Mouse (Mus musculus): ENCODE data around the gene Lfng. TPM values are rescaled to one million over a fixed set of nuclear protein-coding genes. Genes with fewer than 3 reads are reported as not detected.
A peak's percentile ranks its signal among the peaks of the same experiment; 100 is the strongest.

Gene Lfng
- total and polyA plus RNA-seq, 3 experiments, result 11.2 to 14.1 TPM; not detected in 1

DNA sequence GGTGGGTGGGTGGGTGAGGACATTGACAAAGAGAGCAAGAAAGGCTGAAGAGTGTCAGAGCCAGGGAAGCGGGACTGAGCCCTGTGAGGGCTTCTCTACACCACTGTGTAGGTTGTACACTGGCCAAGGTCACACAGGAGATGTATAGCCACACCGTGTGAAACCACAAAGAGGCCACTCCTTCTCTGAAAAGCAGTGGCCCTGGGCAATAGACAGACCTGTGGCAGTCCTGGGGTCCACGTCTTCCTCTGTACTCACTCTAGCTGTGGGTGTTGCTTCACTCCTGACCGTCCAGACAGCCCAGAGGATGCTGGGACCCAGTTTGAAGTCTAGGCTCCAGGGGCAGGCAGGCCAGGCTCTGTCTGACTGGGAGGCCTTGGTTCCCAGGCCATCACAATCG, 12.3 kb upstream of the Lfng start:
- Histone ChIP-seq H3K9me3 (replicated peaks; ENCODE audit: insufficient read depth, low read length) (no peaks in the 10 kb centered on the region), H3K27me3 (ENCODE audit: control insufficient read depth in 1 of 2, insufficient read depth in 2 of 2, low read length in 2 of 2) (no peaks in the 10 kb centered on the region), H3K4me3 (ENCODE audit: control insufficient read depth in 1 of 2, insufficient read depth in 1 of 2, low read depth in 2 of 2, low read length in 2 of 2) (no peak overlapping the region), H3K27ac (ENCODE audit: control insufficient read depth, low read depth, low read length) (no peak overlapping the region), H3K9ac (ENCODE audit: control insufficient read depth, low read depth, low read length, poor library complexity, severe bottlenecking) (no peak overlapping the region), H3K79me2 (ENCODE audit: control insufficient read depth, insufficient read depth, low read length, poor library complexity) (no peaks in the 10 kb centered on the region), H3K4me1 (ENCODE audit: control insufficient read depth in 1 of 2, insufficient read depth in 2 of 2, low read length in 2 of 2) (peaks cover 4 to 20% of the 10 kb centered on the region in 2 experiments), H3K36me3 (ENCODE audit: control insufficient read depth in 1 of 2, insufficient read depth in 2 of 2, low read length in 2 of 2) (no peaks in the 10 kb centered on the region; a peak in 1 of 4 replicates)
- no peak for TF ChIP-seq CHD1 (IDR thresholded peaks at IDR 0.05; ENCODE audit: low read depth, low read length)
- TF ChIP-seq TCF12 (IDR thresholded peaks at IDR 0.05; ENCODE audit: low read depth, low read length), result no peak
- no peak for TF ChIP-seq SMC3 (IDR thresholded peaks at IDR 0.05; ENCODE audit: low read depth, low read length)
- TF ChIP-seq CTCF (IDR thresholded peaks at IDR 0.05 in 2 of 3, conservative IDR thresholded peaks at IDR 0.05 in 1 of 3; ENCODE audit: control insufficient read depth in 1 of 3, insufficient read depth in 1 of 3, low read depth in 2 of 3, low read length in 3 of 3, poor library complexity in 1 of 3, severe bottlenecking in 1 of 3), result no peak
- no peak for TF ChIP-seq UBTF (IDR thresholded peaks at IDR 0.05; ENCODE audit: borderline replicate concordance, insufficient read depth, low read depth, low read length)
- no peak for TF ChIP-seq TBP (IDR thresholded peaks at IDR 0.05; ENCODE audit: low read depth, low read length)
- no peak for TF ChIP-seq ZKSCAN1 (IDR thresholded peaks at IDR 0.05; ENCODE audit: low read depth, low read length)
- TF ChIP-seq JUND (IDR thresholded peaks at IDR 0.05; ENCODE audit: low read depth, low read length), result no peak
- TF ChIP-seq KAT2A (conservative IDR thresholded peaks at IDR 0.05; ENCODE audit: low read depth, low read length), result no peak
- TF ChIP-seq ZNF384 (IDR thresholded peaks at IDR 0.05; ENCODE audit: low read depth, low read length), result no peak
- no peak for TF ChIP-seq SIN3A (IDR thresholded peaks at IDR 0.05; ENCODE audit: low read length)
- TF ChIP-seq POLR2AphosphoS5 (IDR thresholded peaks at IDR 0.05; ENCODE audit: borderline replicate concordance, low read depth, low read length), result no peak
- TF ChIP-seq HCFC1 (IDR thresholded peaks at IDR 0.05; ENCODE audit: low read depth, low read length), result no peak
- no peak for TF ChIP-seq RAD21 (IDR thresholded peaks at IDR 0.05; ENCODE audit: low read depth, low read length)
- TF ChIP-seq MAFK (IDR thresholded peaks at IDR 0.05; ENCODE audit: borderline replicate concordance, low read depth, low read length), result no peak
- DNase-seq (ENCODE audit: low read depth, low spot score), result no peak

DNA sequence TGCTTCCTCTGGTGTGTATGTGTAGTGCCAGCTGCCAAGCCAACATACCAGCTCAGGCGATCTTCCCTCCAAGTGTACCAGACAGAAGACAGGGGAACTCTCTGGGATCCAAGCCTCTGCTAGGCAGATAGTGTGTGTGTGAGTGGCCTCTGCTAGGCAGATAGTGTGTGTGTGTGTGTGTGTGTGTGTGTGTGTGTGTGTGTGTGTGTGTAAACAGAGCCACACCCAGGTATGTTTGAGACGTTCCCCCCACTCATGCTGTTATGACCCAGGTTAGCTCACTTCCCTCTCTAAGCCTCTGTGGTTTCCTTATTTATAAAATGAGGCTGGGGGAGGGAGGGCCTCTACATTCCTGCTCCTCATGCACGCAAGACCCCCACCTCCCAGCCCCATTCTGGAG, 10.7 kb upstream of the Lfng start:
- no peaks in the 10 kb centered on the region; a peak in 1 of 4 replicates for H3K36me3 ChIP-seq (ENCODE audit: control insufficient read depth in 1 of 2, insufficient read depth in 2 of 2, low read length in 2 of 2)
- peaks cover 4 to 20% of the 10 kb centered on the region in 2 experiments for H3K4me1 ChIP-seq (ENCODE audit: control insufficient read depth in 1 of 2, insufficient read depth in 2 of 2, low read length in 2 of 2)

More for the DNA sequence above, 10.7 kb upstream of the Lfng start:
- Histone ChIP-seq H3K9me3 (replicated peaks; ENCODE audit: insufficient read depth, low read length) (no peaks in the 10 kb centered on the region), H3K27ac (ENCODE audit: control insufficient read depth, low read depth, low read length) (peak overlapping the region; percentile 51), H3K9ac (ENCODE audit: control insufficient read depth, low read depth, low read length, poor library complexity, severe bottlenecking) (peak overlapping the region; percentile 69), H3K79me2 (ENCODE audit: control insufficient read depth, insufficient read depth, low read length, poor library complexity) (no peaks in the 10 kb centered on the region), H3K4me3 (ENCODE audit: control insufficient read depth in 1 of 2, insufficient read depth in 1 of 2, low read depth in 2 of 2, low read length in 2 of 2) (peak overlapping the region; percentile 37 to 51), H3K27me3 (ENCODE audit: control insufficient read depth in 1 of 2, insufficient read depth in 2 of 2, low read length in 2 of 2) (no peaks in the 10 kb centered on the region)
- TF ChIP-seq EP300 (IDR thresholded peaks at IDR 0.05; ENCODE audit: low read depth in 1 of 2, low read length in 2 of 2) (peak in 1 of 2 experiments; percentile 27; a peak in 1 of 4 replicates), CHD1 (IDR thresholded peaks at IDR 0.05; ENCODE audit: low read depth, low read length) (no peak), ETS1 (IDR thresholded peaks at IDR 0.05; ENCODE audit: low read depth, low read length) (peak; percentile 46; the same call in 1 of the 2 replicates), SIN3A (IDR thresholded peaks at IDR 0.05; ENCODE audit: low read length) (peak; percentile 34; the same call in 1 of the 2 replicates), RAD21 (IDR thresholded peaks at IDR 0.05; ENCODE audit: low read depth, low read length) (no peak), MAX (IDR thresholded peaks at IDR 0.05; ENCODE audit: low read length) (peak; percentile 9; the same call in 1 of the 2 replicates), MAFK (IDR thresholded peaks at IDR 0.05; ENCODE audit: borderline replicate concordance, low read depth, low read length) (no peak), ELF1 (IDR thresholded peaks at IDR 0.05; ENCODE audit: low read depth, low read length) (no peak), TCF12 (IDR thresholded peaks at IDR 0.05; ENCODE audit: low read depth, low read length) (peak; percentile 20; the same call in 1 of the 2 replicates), CTCF (IDR thresholded peaks at IDR 0.05 in 2 of 3, conservative IDR thresholded peaks at IDR 0.05 in 1 of 3; ENCODE audit: control insufficient read depth in 1 of 3, insufficient read depth in 1 of 3, low read depth in 2 of 3, low read length in 3 of 3, poor library complexity in 1 of 3, severe bottlenecking in 1 of 3) (no peak)
- DNase-seq (ENCODE audit: low read depth, low spot score), result peak; percentile 62

All from MEL (cell line).